Mouse (Mus musculus) CH12.LX (cell line): ENCODE data around the gene She.
A peak's percentile ranks its signal among the peaks of the same experiment; 100 is the strongest.

Experiments used
- CHD2 ChIP-seq: IDR thresholded peaks from 2 replicates; pipeline ENCODE4 v1.6.1; 2011; ENCODE audit warnings: low read length, improper control_type of control experiment
- CTCF ChIP-seq, 2 experiments: IDR thresholded peaks in 1 of 2; conservative IDR thresholded peaks in 1 of 2; 2 replicates each; pipeline ENCODE4 v1.5.1; 2011 to 2012; ENCODE audit warnings: low read depth in 2 of 2, low read length in 2 of 2, improper control_type of control experiment in 1 of 2, inconsistent platforms in 1 of 2, mild to moderate bottlenecking in 1 of 2, moderate library complexity in 1 of 2
- MAFK ChIP-seq: IDR thresholded peaks from 2 replicates; pipeline ENCODE4 v1.6.1; 2011; ENCODE audit warnings: low read length, improper control_type of control experiment; ENCODE audit not compliant: insufficient replicate concordance
- MAX ChIP-seq: IDR thresholded peaks from 2 replicates; pipeline ENCODE4 v1.6.1; 2011; ENCODE audit warnings: low read length, improper control_type of control experiment
- MYC ChIP-seq: IDR thresholded peaks from 2 replicates; pipeline ENCODE4 v1.6.1; 2011; ENCODE audit warnings: low read depth, mild to moderate bottlenecking, improper control_type of control experiment, low read length
- NELFE ChIP-seq: IDR thresholded peaks from 2 replicates; pipeline ENCODE4 v1.6.1; 2011; ENCODE audit warnings: low read depth, low read length, improper control_type of control experiment
- PAX5 ChIP-seq: IDR thresholded peaks from 2 replicates; pipeline ENCODE4 v1.6.1; 2012; ENCODE audit warnings: low read length, inconsistent platforms, mixed read lengths
- POLR2A ChIP-seq: IDR thresholded peaks from 2 replicates; pipeline ENCODE4 v1.6.1; 2011; ENCODE audit warnings: low read depth, mild to moderate bottlenecking, improper control_type of control experiment, low read length
- RCOR1 ChIP-seq: conservative IDR thresholded peaks from 2 replicates; pipeline ENCODE4 v1.6.1; 2012; ENCODE audit warnings: low read depth, mild to moderate bottlenecking, inconsistent platforms, low read length, improper control_type of control experiment
- USF1 ChIP-seq: IDR thresholded peaks from 2 replicates; pipeline ENCODE4 v1.6.1; 2014; ENCODE audit warnings: low read depth, mild to moderate bottlenecking, inconsistent platforms, low read length, improper control_type of control experiment
- ZC3H11A ChIP-seq: IDR thresholded peaks from 2 replicates; pipeline ENCODE4 v1.6.1; 2012; ENCODE audit warnings: low read depth, mild to moderate bottlenecking, inconsistent platforms, low read length, improper control_type of control experiment
- ZMIZ1 ChIP-seq: IDR thresholded peaks from 2 replicates; pipeline ENCODE4 v1.6.1; 2012; ENCODE audit warnings: low read depth, mild to moderate bottlenecking, inconsistent platforms, low read length, improper control_type of control experiment

DNA sequence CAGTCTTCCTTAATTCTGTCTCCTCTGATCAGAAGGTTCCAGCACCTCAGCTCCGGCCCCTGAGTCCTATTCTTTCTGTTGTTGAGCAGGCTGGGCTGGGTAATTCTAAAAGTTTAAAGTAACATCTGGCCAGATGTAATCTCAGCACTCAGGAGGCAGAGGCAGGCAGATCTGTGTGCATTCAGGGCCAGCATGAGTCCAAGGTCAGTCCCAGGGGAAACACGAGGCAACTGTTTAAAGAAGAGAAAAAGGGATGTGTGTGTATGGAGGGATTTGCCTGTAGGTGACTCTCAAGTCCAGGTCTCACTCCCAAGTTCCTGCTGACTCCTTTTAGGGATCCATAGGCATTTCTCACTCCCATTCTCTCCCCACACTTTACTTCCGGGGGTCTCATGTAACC lies 76.7 kb downstream of the She start:
- TF ChIP-seq PAX5 (no peak), CHD2 (no peak), ZC3H11A (no peak), CTCF (conservative IDR thresholded peaks at IDR 0.05 in 1 of 2, IDR thresholded peaks at IDR 0.05 in 1 of 2; ENCODE audit: low read depth in 2 of 2, low read length in 2 of 2) (no peak), RCOR1 (no peak), USF1 (no peak), POLR2A (no peak), MAFK (no peak), MYC (no peak), NELFE (no peak), ZMIZ1 (no peak), MAX (peak; percentile 57; the same call in 1 of the 2 replicates)
